Comparison of ENCODE assay signal across 8 mouse cellular contexts in genomic region chr8:116944385-116944696, GRCm38 (mm10). TPM values are rescaled to one million over a fixed set of nuclear protein-coding genes. Genes with fewer than 3 reads are reported as not detected.
DNase-seq lines count a peak whose midpoint lies in the region; ATAC-seq lines count a peak whose summit lies in the region.

No protein-coding gene starts in this region.

- no peak for DNase-seq in kidney, postnatal 4 days
- no peak for DNase-seq in embryonic facial prominence, embryonic 11.5 days (ENCODE audit: low spot score)
- no peak for DNase-seq in frontal cortex, postnatal 10 days (ENCODE audit: low spot score in 2 of 2)
- no peak for DNase-seq in adrenal gland, postnatal 10 days
- DNase-seq in right cerebral cortex, postnatal 4 days: no peak

- ATAC-seq in kidney, embryonic 16.5 days (ENCODE audit: low FRiP score, low TSS enrichment): no peak
- ATAC-seq in embryonic facial prominence, embryonic 11.5 days (replicated peaks; ENCODE audit: insufficient number of reproducible peaks, low FRiP score, low TSS enrichment, low read depth): no peak
- no peak for ATAC-seq in intestine, embryonic 15.5 days
- 0 out of 2 replicates have a peak, but pooled peaks have one; percentile 24 for ATAC-seq in monocyte, adult 5-6 weeks (replicated peaks; ENCODE audit: insufficient number of reproducible peaks, low FRiP score, low TSS enrichment, poor library complexity, severe bottlenecking)

- no peaks in the 10 kb centered on the region for H3K27me3 ChIP-seq in kidney, embryonic 16.5 days (ENCODE audit: insufficient read depth, low read length)
- no peaks in the 10 kb centered on the region for H3K27me3 ChIP-seq in embryonic facial prominence, embryonic 11.5 days (ENCODE audit: control insufficient read depth, insufficient read depth, low read length)
- no peaks in the 10 kb centered on the region for H3K27me3 ChIP-seq in intestine, embryonic 15.5 days (replicated peaks)

- H3K27ac ChIP-seq in kidney, embryonic 16.5 days (ENCODE audit: low read length): no peak overlapping the region
- H3K27ac ChIP-seq in embryonic facial prominence, embryonic 11.5 days (replicated peaks; ENCODE audit: low read depth, low read length): no peak overlapping the region
- H3K27ac ChIP-seq in intestine, embryonic 15.5 days: no peak overlapping the region

- peak overlapping the region; percentile 89 for H3K4me3 ChIP-seq in kidney, embryonic 16.5 days (ENCODE audit: low read length)
- peak overlapping the region; percentile 97 for H3K4me3 ChIP-seq in embryonic facial prominence, embryonic 11.5 days (ENCODE audit: low read depth, low read length)
- peak overlapping the region; percentile 95 for H3K4me3 ChIP-seq in intestine, embryonic 15.5 days (replicated peaks)

- H3K36me3 ChIP-seq in kidney, embryonic 16.5 days (ENCODE audit: insufficient read depth, low read length): 0 out of 2 replicates have a peak, but pooled peaks cover 7% of the 10 kb centered on the region
- no peaks in the 10 kb centered on the region for H3K36me3 ChIP-seq in embryonic facial prominence, embryonic 11.5 days (replicated peaks; ENCODE audit: control insufficient read depth, insufficient read depth, low read depth, low read length)
- no peaks in the 10 kb centered on the region for H3K36me3 ChIP-seq in intestine, embryonic 15.5 days

- peak overlapping the region; percentile 91; the same call in 1 of the 2 replicates for H3K9ac ChIP-seq in kidney, embryonic 16.5 days (replicated peaks; ENCODE audit: low read length)
- H3K9ac ChIP-seq in embryonic facial prominence, embryonic 11.5 days (replicated peaks; ENCODE audit: low read length): peak overlapping the region; percentile 82
- H3K9ac ChIP-seq in intestine, embryonic 15.5 days: peak overlapping the region; percentile 74

- peaks cover 17% of the 10 kb centered on the region for H3K4me1 ChIP-seq in kidney, embryonic 16.5 days (ENCODE audit: insufficient read depth, low read length)
- no peaks in the 10 kb centered on the region for H3K4me1 ChIP-seq in embryonic facial prominence, embryonic 11.5 days (ENCODE audit: control insufficient read depth, insufficient read depth, low read length)
- peaks cover 13% of the 10 kb centered on the region for H3K4me1 ChIP-seq in intestine, embryonic 15.5 days (replicated peaks)

- no peaks in the 10 kb centered on the region for H3K9me3 ChIP-seq in kidney, embryonic 16.5 days (ENCODE audit: low read length)
- no peaks in the 10 kb centered on the region for H3K9me3 ChIP-seq in embryonic facial prominence, embryonic 11.5 days (replicated peaks; ENCODE audit: control insufficient read depth, low read length)
- no peaks in the 10 kb centered on the region for H3K9me3 ChIP-seq in intestine, embryonic 15.5 days

- peak overlapping the region; percentile 91 for H3K4me2 ChIP-seq in kidney, embryonic 16.5 days (replicated peaks; ENCODE audit: low read depth, low read length)
- H3K4me2 ChIP-seq in embryonic facial prominence, embryonic 11.5 days (ENCODE audit: low read depth, low read length): peak overlapping the region; percentile 90
- H3K4me2 ChIP-seq in intestine, embryonic 15.5 days (replicated peaks): peak overlapping the region; percentile 96

- 7% methylated on average over 4 of the region's 4 CpGs for WGBS in kidney, embryonic 16.5 days
- WGBS in embryonic facial prominence, embryonic 11.5 days: 14% methylated on average over 4 of the region's 4 CpGs
- whole genome bisulfite sequencing in intestine, embryonic 15.5 days: 13% methylated on average over 4 of the region's 4 CpGs

RNA-seq across cellular contexts. Expression of gene Atmin, which starts 1.1 kb away (rescaled TPM):
- 12.0 and 12.9 TPM in 2 replicates for polyA plus RNA-seq in kidney, embryonic 16.5 days (2015; fragmentation: Nextera tagmentation; extraction: Ambion mirVana)
- 12.7 and 13.1 TPM in 2 replicates for polyA plus RNA-seq in embryonic facial prominence, embryonic 11.5 days (2014; fragmentation: Nextera tagmentation; extraction: Ambion mirVana)
- 9.5 and 10.2 TPM in 2 replicates for polyA plus RNA-seq in intestine, embryonic 15.5 days (2015; fragmentation: Nextera tagmentation; extraction: Ambion mirVana)
- 20.7 to 30.9 TPM (median 25.9 TPM) in 3 replicates for total RNA-seq in monocyte, adult 5-6 weeks (2017)
- total RNA-seq in adrenal gland, postnatal 10 days (2021): 10 to 100 TPM; 16.0 to 19.0 TPM

RNA-seq across cellular contexts. Expression of gene Cenpn, which starts 22.8 kb away (rescaled TPM):
- polyA plus RNA-seq in kidney, embryonic 16.5 days (2015; fragmentation: Nextera tagmentation; extraction: Ambion mirVana): 45.5 and 46.3 TPM in 2 replicates
- polyA plus RNA-seq in embryonic facial prominence, embryonic 11.5 days (2014; fragmentation: Nextera tagmentation; extraction: Ambion mirVana): 56.7 and 58.4 TPM in 2 replicates
- polyA plus RNA-seq in intestine, embryonic 15.5 days (2015; fragmentation: Nextera tagmentation; extraction: Ambion mirVana): 24.5 and 29.5 TPM in 2 replicates
- 0.58 to 1.9 TPM (median 1.1 TPM) in 3 replicates for total RNA-seq in monocyte, adult 5-6 weeks (2017)
- total RNA-seq in adrenal gland, postnatal 10 days (2021): 10 to 100 TPM in 1 of 2 experiments, 1 to 10 TPM in 1; 7.1 to 10.5 TPM

RNA-seq across cellular contexts. Expression of gene Cmc2, which starts 23.1 kb away (rescaled TPM):
- polyA plus RNA-seq in kidney, embryonic 16.5 days (2015; fragmentation: Nextera tagmentation; extraction: Ambion mirVana): 79.4 and 89.3 TPM in 2 replicates
- 90.6 and 92.2 TPM in 2 replicates for polyA plus RNA-seq in embryonic facial prominence, embryonic 11.5 days (2014; fragmentation: Nextera tagmentation; extraction: Ambion mirVana)
- 73.1 and 79.8 TPM in 2 replicates for polyA plus RNA-seq in intestine, embryonic 15.5 days (2015; fragmentation: Nextera tagmentation; extraction: Ambion mirVana)
- 4.8 to 15.3 TPM (median 11.9 TPM) in 3 replicates for total RNA-seq in monocyte, adult 5-6 weeks (2017)
- 10 to 100 TPM; 40.1 to 46.4 TPM for total RNA-seq in adrenal gland, postnatal 10 days (2021)

RNA-seq across cellular contexts. Expression of gene 1700030J22Rik, which starts 34.4 kb away (rescaled TPM):
- 2.6 and 2.7 TPM in 2 replicates for polyA plus RNA-seq in kidney, embryonic 16.5 days (2015; fragmentation: Nextera tagmentation; extraction: Ambion mirVana)
- 2.0 and 2.8 TPM in 2 replicates for polyA plus RNA-seq in embryonic facial prominence, embryonic 11.5 days (2014; fragmentation: Nextera tagmentation; extraction: Ambion mirVana)
- polyA plus RNA-seq in intestine, embryonic 15.5 days (2015; fragmentation: Nextera tagmentation; extraction: Ambion mirVana): 1.2 and 1.3 TPM in 2 replicates
- 0.29 to 1.3 TPM in 2 of 3 replicates, not detected in the other for total RNA-seq in monocyte, adult 5-6 weeks (2017)
- 1 to 10 TPM in 1 of 2 experiments, under 1 TPM in 1; 0.99 to 1.2 TPM for total RNA-seq in adrenal gland, postnatal 10 days (2021)

RNA-seq across cellular contexts. Expression of gene Gcsh, which starts 49.0 kb away (rescaled TPM):
- 191 and 203 TPM in 2 replicates for polyA plus RNA-seq in kidney, embryonic 16.5 days (2015; fragmentation: Nextera tagmentation; extraction: Ambion mirVana)
- polyA plus RNA-seq in embryonic facial prominence, embryonic 11.5 days (2014; fragmentation: Nextera tagmentation; extraction: Ambion mirVana): 166 and 167 TPM in 2 replicates
- 165 and 181 TPM in 2 replicates for polyA plus RNA-seq in intestine, embryonic 15.5 days (2015; fragmentation: Nextera tagmentation; extraction: Ambion mirVana)
- 9.1 to 13.1 TPM (median 10.7 TPM) in 3 replicates for total RNA-seq in monocyte, adult 5-6 weeks (2017)
- total RNA-seq in adrenal gland, postnatal 10 days (2021): 100 to 1,000 TPM; 145 to 162 TPM
